Mouse (Mus musculus) monocyte, adult 5-6 weeks (primary cell): ENCODE measurements around the gene Selenoi. TPM values are rescaled to one million over a fixed set of nuclear protein-coding genes. Genes with fewer than 3 reads are reported as not detected.

ENCODE experiments used
- ATAC-seq: fragments of 153-309, 156-312 bp; replicated peaks from 2 replicates; pipeline ENCODE4 v1.8.0; 2017; ENCODE audit warnings: mild to moderate bottlenecking; ENCODE audit not compliant: low TSS enrichment, insufficient number of reproducible peaks, severe bottlenecking, poor library complexity, low FRiP score
- total RNA-seq: library from RNA; stranded (forward); fragments of 200-1000, 200-491, 200-594 nt; gene quantifications from 3 replicates; pipeline ENCODE4 v1.2.3, GENCODE M21; 2017

The Selenoi gene
- total RNA-seq, 1 experiment from 2014 or later: 23.6 TPM

- no peak for ATAC-seq
Observed at GRCm38 (mm10) chr5:30285944-30286799, 53.8 kb downstream of the Selenoi start.

DNA sequence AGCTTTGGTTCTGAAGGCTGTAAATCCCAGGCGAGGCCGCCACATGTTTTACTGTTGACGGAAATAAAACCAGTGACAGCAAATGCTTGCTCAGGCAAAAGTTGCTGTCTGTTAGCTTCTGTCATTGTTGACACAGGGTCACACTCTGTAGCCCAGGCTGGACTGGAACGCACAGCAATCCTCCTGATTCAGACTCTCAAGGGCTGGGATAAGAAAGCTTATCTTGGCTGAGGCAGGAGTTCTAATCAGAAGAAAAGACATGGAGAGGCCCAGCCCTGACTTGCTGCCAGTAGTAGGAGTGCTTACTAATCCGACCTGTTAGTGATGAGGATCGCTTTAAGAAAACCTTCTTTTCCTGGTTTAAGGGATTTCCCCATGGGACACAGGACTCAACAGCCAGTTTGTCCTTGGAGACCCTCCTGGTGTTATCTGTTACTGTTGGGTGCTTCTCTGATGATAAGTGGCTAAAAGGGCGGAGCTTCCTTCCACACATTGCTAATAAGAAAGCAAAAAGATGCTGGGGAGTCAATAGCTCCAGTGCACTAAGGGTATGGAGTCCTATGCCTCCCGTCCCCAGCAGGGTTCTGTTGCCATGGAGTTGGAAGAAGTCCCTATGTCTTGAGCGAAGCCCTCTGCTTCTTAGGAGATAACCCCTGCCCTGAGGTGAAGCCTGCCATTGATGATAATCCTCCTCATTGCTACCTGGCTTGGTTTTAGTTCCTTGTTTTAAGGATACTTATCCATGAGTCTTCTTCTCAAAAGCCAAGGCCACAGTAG lies 54.9 kb downstream of the Selenoi start:
- no peak for ATAC-seq

Other genes with a start within 250 kb of the Selenoi start
- 8.9 to 152 TPM (median 122 TPM) in 3 replicates for gene Il6, start 219.5 kb upstream of the Selenoi start, total RNA-seq
- gene Tyms, start 159.0 kb upstream of the Selenoi start, total RNA-seq: 4.6 to 6.0 TPM (median 5.5 TPM) in 3 replicates
- not detected in 3 replicates for gene Garem2, start 127.4 kb upstream of the Selenoi start, total RNA-seq
- gene 3110082J24Rik, start 126.5 kb upstream of the Selenoi start, total RNA-seq: not detected in 3 replicates
- gene Hadha, start 77.4 kb upstream of the Selenoi start, total RNA-seq: 103 to 133 TPM (median 113 TPM) in 3 replicates
- gene Hadhb, start 77.3 kb upstream of the Selenoi start, total RNA-seq: 86.5 to 145 TPM (median 87.3 TPM) in 3 replicates
- gene Adgrf3, start 26.9 kb upstream of the Selenoi start, total RNA-seq: not detected in 3 replicates
- 0.19 to 0.53 TPM in 2 of 3 replicates, not detected in the other for gene Drc1, start 48.8 kb downstream of the Selenoi start, total RNA-seq
- gene Otof, start 229.4 kb downstream of the Selenoi start, total RNA-seq: not detected in 3 replicates
- not detected in 3 replicates for gene 1700001C02Rik, start 233.5 kb downstream of the Selenoi start, total RNA-seq